Mouse (Mus musculus): ENCODE results near the gene Metap1d.

DNA sequence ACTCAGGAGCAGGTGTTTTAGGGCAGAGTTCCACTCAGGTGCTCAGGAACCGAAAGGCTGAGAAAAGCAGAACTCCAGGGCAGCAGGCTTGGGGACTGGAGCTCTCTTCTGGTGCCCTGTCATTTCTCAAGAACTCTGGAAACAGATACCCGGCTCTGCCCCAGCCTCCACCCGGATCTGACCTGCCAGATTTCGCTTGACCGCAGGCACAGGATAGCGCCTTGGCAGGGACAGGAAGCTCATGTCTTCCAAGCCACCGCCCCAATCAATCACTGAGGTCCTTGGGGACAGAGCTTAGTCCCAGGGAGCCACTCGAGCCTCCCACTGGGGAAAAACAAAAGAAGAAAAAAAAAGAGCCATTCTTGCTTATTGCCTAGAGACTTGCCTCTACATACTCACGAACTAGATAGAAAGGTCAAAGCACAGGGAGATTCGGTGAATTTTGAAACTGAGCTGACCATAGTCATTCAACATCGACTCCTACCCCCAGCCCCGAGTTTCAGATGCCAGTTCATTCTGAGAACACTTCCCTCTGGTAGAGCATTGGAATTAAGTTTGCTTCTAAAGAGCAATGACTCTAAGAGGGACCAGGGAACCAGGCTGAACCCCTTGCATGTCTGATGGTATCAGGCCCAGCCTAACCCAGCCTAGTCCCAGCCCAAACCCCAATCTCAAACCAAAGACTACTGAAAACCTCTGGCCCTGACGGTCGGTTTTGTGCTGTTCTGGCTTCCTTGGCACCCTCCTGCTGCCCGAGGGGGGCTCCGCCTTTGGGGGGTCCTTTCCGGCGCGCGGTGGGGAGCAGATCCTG is 81.4 kb downstream of the Metap1d start:
- TF ChIP-seq TAL1 (IDR thresholded peaks at IDR 0.05; ENCODE audit: low read length) = no peak
- no peak for TF ChIP-seq GATA1 (IDR thresholded peaks at IDR 0.05; ENCODE audit: low read length)
